Mouse (Mus musculus) urinary bladder, postnatal 36 days (tissue): Measurements from ENCODE around the gene Cd300ld5.
"Not testable (repeated sequence)": the region's sequence is repeated elsewhere in the genome, so short reads cannot be mapped to it uniquely, and the experiment has no call there.

Source experiments
- DNase-seq, 2 experiments: peaks; one replicate each; pipeline ENCODE4 v3.0.0; 2022; ENCODE audit warnings: low spot score in 2 of 2, mixed read lengths in 1 of 2

The Cd300ld5 gene

DNA sequence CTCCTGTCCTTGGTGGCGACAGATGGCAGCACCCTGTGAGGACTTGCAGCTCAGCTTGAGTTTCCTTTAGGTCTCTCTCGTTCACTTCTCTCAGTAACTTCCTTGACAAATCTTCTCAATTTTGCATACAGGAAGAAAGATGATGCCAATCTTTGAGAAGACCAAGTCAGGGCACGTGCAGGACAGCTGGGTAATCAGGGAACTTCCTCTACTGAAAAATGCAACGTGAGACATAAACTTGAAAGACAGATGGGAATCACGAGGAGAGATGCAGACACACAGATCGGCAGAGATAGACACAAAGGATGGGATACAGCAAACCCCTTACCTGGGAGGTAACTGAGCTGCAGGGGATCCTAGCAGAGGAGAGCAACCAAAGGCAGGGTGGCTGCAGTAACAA, at the start of gene Cd300ld5:
TSS of gene Cd300ld5 (minus strand) at position 101 of the 400 bp plus-strand sequence.
- DNase-seq, result not testable (repeated sequence)

DNA sequence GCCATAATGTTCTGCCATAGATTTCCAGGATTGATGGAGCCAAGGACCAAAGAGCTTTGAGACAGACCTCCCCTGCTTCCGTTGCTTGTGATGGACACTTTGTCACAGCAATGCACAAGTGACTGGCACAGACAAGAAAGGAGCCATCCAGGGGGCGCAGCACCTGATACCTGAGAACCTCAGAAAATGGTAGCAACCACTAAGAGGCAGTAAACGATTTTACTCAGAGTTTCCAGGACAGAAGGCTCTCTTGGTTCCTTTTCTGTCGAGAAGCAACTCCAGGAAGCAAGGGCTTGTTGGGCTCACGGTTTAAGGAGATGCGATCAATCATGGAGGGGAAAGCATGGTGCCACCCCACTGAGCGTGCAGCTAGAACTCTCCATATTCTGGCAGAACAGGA, 48.6 kb upstream of the Cd300ld5 start:
- no peak for DNase-seq

DNA sequence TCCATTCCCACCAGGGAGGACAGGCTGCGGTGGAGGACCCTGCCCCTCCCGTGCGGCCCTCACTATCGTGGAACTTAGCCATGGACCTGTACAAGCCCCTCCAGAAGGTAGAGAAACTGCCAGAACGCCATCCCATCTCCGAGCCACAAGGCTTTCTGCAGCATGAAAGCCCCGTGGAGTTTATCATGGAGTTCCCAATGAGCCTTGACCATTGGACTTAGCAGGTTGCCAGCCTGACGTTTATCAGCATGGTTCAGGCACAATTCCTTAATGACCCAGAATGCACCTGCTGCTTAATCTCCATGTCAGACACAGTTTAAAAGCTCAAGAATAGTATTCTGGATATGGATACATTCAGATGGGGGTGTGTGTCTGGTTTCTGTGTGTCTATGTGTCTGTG, 47.5 kb upstream of the Cd300ld5 start:
- DNase-seq, result no peak

DNA sequence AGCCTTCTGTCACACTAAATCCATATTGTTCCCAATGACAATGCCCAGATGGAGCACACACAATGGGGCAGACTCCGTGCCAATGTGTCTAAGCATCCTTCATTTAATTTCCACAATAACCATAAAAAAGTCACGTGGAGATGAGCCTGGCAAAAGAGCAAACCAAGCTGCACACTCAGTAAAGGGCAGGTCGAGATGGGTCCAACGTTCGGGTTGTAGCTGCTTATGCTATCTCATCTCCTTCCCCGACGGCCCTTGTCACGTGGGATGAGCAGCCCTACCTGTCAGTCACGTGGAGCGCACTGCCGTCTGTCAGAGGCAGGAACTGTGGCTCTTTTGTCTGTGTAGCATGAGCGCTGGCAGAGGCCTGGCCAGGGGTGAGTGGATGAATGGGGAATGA, 47.0 kb upstream of the Cd300ld5 start:
- no peak for DNase-seq

DNA sequence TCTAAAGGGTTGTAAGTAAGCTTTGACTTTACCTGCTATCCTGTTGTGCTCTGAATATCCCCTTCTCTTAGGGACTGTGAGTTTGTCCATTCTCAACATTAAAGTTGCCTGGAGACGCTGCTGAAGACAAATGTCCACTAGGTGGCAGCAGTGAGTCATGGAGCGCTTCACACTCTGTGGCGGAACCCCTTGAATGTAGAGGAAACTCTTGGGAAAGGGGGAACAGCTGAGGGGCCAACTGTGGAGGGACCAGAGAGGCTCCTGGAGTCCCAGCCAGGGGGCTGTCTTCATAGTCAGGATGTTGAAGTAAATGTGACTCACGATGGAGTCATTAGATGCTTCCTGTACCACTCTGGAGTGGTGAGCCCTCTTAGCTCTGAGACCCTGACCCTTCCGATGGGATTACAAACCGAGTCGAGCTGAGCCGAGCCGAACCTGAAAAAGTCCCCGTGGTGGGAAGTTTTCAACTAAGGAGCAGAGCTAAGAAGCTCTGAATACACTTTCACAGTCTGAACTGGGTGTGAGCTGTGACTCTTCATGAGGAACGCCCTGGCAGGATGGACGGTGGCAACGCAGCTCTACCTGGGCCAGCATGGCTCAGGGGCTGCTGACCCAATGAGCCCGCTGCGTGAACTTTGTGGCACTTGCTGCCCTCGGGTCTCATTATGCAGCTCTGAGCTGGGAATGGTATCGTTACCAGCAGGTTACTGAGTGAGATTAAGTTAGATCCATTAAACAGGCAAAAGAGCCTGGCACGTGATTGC, 46.0 kb upstream of the Cd300ld5 start:
- peak; percentile 33 to 64 for DNase-seq

DNA sequence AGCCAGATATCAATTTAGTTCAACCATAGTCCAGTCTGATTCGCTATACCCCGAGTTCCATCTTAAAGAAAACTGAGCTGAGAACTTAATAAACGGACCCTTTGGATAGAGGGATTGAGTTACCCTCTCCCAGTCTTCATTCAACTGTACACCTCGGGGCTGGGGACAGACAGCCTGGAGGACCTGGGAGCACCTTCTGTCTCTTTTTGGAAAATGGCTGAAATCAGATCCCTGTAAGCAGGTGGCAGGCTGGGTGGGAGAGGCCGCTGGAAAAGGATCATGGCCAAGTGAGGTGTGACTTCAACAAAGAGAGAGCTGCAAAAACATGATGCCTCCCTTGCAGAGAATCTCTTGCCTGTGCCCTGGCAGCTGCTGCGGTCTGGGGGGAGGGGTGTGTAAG, 44.6 kb upstream of the Cd300ld5 start:
- DNase-seq, result no peak

DNA sequence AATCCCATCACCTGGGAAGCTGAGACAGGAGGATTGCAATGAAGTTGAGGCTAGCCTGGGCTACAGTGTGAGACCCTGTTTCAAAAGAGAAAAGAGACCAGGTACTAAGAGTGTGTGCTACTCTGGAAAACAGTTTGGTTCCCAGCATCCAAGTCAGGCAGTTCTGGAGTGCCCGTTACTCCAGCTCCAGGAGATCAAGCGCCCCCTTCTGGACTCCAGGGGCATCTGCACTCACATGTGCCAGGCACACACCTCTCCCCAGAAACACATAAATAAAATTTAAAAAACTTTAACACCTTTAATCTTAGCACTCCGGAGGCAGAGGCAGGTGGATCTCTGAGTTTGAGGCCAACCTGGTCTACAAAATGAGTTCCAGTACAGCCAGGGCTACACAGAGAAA, 43.8 kb upstream of the Cd300ld5 start:
- DNase-seq, result no peak

DNA sequence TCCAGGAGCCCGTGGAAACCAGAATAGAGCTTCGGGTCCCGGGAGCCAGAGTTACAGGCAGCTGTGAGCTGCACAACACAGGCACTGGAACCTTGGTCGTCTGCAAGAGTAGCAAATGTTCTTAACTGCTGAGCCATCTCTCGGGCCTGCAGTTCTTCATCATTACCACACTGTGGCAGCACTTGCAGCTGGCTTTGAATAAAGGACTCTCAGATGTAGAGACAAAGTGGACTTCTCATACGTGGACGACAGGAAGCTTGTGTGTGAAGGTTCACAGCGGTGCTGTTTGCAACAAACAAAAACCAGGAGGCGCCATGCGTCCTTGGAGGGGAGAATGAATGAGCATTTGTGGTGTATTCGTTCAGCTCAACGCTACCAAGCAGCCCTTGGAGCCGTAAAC, 43.3 kb upstream of the Cd300ld5 start:
- peak; percentile 32 to 41 for DNase-seq

DNA sequence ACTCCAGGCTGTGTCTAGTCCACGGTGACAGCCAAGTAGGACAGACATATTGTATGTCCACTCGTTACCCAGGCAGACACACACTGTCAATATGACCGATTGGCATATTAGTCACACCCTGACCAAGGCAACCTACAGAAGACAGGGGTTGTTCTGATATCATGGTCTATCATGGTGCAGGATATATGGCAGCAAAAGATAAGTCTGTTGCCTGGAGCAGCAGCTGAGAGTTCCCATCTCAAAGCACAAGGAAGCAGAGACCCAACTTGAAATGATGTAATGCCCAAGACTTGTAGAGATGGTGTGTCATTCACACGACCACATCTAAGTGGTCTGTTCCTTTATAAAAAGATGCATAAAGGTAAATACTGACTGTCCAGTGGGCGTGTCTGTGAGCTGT, 41.1 kb upstream of the Cd300ld5 start:
- no peak for DNase-seq

DNA sequence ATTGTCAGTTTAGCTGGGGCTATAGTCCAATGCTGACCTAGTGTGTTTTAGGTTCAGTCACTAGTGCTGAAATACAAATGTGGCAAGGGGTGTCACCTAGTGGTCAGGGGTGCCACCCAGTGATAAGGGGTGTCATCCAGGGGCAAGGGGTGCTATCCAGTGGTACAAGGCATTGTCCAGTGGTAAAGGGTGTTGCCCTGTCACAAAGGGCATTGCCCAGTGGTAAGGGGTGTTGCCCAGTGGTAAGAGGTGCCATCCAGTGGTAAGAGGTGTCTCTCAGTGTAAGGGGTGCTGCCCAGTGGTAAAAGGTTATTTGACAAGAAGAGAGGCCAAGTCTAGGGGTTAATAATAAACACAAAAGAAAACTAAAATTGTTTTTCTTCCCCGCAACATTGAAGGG, 39.9 kb upstream of the Cd300ld5 start:
- no peak for DNase-seq

DNA sequence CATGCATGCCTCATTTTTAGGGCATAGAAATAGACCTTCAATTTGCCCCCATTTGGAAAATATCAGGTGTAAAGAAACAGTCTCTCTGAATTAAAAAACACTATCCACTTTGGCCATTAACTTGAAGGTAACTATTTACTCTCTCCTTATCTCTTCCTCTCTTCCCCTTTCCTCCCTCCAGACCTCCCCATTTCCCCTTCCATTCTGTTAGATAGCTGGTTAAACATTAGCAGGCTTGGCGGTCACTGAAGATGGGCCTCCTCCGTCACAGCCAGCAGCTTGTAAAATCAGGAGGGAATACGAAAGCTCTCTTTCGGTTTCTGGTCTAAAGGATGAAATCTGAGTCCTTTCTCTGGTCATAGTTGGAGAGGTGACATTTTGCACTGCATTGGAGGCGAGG, 38.3 kb upstream of the Cd300ld5 start:
- DNase-seq, result no peak

DNA sequence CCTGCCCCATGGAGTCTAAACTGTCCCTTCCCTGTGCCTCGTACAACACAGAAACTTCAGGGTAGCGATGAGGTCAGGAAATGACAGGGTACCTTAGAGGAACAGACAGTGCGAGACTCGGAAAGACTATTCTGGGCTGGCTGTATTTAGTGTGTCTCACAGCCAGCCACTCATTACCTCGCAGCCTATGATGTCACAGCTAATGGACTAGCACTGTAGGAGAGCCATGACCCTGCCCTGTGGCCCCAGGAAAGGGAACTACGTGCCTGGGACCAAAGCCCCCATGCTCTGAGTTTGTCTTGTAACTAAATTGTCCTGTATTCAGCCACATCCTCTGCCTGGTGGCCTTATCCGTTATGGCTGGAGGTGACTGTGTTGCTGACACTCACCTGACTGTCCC, 37.8 kb upstream of the Cd300ld5 start:
- no peak for DNase-seq

DNA sequence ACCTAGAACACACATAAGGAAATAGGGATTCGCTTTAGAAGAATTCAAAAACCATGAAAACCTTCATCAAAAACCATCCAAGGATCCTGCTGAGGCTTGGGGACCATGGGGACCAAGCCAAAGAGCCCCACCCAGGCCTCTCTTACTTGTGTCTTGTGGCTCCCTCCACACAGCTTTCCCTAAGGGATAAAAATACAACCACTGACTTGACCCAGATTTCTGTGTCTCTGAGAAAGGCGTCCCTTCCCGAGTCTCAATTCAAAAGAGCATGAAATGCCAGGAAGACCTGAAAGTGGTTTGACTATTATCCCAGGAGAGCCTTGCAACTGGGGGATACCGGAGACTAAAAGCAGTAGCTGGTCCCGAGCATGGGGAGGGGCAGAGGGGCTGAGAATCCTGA, 35.4 kb upstream of the Cd300ld5 start:
- no peak for DNase-seq

DNA sequence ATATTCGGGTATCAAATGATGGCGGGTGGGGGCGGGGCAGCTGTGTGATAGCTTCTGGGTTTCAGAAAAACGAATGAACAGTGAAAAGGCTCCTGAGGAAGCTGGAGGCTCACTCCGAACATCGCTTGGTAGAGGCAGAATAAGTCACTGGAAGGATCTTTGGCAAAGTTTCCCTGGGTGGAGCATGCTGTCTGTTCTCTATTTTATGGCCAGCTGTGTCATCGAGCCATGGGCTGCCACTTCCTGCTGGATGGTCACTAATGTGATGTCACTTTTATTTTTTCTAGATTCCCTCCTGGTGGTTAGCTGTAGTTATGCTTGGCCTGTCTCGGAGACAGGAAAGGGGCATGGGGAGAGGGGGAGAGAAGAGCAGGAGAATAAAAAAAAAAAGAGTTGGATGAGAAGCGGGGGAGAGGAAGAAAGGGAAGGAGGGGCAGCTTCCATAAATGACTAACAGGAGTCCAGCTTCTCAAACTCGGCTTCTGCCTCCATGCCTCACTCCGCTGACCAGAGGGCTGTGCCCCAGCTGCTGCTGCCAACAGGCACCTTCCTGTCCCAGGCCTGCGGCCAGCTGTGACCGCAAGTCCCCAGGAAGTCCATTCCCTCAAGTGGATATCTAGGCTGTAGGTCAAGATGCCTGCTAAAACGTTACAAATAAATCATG, 34.2 kb upstream of the Cd300ld5 start:
- DNase-seq, result peak; percentile 10 to 62

DNA sequence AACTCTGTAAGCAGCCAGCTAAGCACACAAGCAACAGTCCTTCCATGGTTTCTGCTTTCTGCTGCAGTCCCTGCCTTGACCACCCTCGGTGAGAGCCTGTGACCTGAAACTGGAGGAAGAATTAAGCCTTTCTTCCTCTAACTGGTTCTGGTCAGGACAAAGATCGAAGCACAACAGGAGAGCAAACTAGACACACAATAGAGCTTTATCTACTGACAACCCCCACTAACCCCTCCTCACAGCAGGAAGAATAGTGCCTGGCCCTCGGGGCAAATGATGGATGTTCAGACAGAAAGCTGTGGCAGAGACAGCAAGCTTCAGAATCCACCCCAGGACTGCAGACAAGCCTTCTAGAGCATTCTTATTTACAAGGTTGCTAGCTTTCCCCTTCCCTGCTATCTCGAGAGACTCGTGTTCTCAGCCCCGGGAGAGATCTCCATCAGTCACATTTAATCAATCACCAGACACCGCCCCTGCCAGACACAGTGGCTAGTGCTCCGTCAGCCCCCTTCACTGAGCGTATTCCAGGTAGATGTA, 33.5 kb upstream of the Cd300ld5 start:
- no peak for DNase-seq

DNA sequence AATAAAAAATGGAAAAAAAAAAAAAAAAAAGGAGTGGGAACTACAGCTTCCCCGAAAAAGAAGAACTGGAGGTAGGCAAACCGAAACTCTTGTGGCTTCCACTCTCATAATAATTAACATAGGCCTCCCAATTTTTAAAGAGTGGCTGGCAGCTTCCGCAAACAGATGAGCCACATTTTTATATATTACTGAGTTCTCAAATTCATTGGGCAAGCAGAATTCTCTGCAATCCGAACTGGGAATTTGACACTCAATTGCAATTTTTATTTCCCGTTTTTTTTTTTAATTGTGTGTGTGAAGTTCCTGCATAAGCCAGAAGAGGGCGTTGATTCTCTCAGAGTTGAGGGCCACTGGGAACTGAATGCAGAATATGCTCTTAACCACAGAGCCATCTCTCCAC, 29.2 kb upstream of the Cd300ld5 start:
- DNase-seq, result no peak

DNA sequence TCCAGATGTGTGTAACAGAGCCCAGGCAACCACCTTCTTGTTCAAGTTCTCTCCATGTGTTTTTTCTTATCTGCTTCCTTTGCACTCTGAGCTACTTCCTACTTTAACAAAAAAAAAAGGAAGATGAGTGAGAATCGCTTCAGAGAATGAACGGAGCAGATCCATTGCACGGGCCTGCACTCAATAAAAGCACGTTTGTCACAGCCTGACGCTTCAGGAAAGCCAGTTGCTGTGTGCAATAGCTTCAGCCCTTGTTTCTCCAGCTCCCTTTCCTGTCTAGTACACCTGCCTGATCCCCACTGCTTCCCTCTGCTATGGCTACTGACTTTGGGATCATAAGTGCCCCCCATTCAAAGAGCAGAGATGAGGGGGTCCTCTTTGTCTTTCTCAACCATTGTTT, 24.5 kb upstream of the Cd300ld5 start, which contains the start of gene Cd300e:
TSS of gene Cd300e (minus strand) at position 101 of the 400 bp plus-strand sequence.
- DNase-seq, result no peak

DNA sequence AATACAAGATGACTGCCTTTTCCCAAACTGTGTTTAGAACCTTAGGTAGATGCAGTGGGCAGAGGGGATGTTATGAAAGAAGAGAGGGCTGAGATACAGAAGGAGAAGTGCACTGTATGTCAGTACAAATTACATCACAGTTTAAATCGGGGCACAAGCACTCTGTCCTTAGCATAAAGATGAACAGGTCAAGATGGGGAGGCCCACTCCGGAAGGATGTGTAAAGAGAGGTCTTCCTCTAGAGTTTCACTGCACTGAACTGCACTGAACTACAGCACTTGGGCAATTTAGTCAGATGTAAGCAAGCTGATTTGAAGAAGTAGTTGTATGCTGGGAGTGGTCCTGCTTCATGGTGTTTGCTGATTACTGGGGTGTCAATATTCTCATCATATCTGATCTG, 22.2 kb upstream of the Cd300ld5 start:
- DNase-seq, result no peak

DNA sequence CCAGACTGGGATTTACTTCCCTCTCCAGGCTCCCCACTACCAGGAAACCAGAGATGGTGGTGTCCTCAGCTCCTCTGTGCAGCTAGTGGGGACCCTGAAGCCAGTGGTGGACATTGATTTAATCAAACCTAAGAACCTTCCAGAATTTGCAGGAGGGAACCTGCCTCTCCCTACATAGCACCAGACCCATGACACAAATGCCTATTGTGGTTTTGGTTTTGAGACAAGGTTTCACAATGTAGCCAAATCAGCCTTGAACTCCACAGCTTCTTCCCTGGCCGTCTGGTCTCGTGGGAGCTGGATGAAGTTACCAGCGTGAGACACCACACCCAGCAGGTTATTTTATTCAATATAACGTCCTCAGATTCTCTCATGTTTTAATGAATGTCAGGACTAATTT, 21.1 kb upstream of the Cd300ld5 start:
- DNase-seq, result no peak

DNA sequence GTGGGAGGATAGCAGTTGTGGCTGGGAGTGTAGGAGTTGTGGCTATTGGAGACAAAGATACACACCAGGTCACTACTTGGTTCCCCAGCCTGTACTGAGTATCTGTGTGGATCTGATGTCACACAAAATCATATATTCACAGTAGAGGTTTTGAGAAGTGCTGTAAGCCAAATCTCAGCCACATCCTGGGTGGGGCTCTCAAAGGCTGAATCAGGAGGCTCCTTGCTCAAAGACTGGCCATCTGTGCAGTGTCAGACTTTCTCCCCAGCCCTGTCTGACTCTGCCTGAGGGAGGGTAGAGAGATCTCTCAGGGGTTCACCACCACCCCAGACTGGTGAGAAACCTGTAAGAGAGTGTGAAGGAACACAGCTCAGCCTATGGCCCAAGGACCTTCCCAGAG, 17.0 kb upstream of the Cd300ld5 start:
- DNase-seq, result no peak

DNA sequence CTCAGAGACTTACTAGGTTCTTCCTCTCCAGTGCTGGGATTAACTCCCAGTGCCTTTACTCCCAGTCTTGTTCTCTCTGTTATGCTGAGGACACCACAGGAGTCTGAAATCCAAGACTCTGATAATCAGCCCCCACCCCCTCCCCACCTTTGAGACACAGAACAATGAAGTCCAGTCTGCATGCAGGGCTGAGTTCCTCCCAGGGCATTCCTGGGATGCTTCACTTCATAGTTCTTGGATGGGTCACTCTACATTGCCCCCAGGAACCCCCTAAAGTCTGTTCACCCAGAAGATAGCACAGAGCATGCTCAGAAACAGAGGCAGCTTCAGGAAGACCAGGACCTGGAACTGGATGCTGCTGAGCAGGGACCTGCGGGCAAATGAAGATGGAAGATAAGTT, 15.4 kb upstream of the Cd300ld5 start:
- no peak for DNase-seq

DNA sequence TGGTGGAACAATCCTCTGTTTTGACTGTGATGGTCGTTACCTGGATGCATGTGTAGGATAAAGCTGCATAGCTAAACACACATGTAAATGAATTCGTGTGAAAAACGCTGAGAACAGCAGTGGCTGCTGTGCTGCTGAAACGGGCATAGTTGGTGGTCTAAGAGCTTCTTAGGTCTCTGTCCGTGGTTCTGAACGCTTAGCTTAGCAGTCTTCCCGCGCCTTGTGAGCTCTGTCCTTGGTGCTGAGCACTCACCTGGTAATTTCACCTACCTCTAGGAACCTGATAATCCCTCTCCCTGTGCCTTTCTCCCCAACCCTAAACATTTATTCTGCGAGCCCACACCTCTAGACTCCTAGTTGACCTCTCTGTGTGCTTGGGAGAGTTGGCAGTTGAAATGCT, 14.6 kb upstream of the Cd300ld5 start:
- DNase-seq, result peak; percentile 12 to 21

DNA sequence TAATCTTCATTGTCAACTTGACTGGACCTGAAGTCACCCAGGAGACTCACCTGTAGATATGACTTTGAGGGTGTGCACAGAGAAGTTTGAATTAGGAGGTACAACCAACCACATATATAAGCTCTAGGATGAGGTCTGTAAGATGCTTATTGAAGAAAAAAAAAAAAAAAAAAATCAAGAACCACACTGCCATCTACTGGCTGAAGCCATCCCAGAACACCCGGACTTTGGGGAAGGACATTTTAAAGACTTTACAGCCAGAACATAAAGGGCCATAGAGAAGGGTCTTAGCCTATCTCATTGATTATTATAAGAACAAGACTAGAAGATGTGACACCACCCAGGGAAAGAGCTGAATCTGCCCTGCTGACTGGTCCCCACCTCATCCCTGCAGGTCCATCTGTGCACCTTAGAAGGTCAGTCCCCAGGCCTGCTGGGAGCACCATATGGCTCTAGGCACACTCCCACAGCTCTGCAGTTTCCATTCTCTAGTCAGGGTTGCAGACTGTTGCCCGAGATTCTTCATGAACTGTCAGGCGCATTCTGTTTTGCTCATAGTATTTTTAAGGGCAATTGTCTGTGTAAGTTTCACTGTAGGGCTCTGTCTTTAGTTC, 11.8 kb upstream of the Cd300ld5 start:
- DNase-seq, result no peak
